21 mouse cellular contexts compared by ENCODE assay signal in the genomic region with DNA sequence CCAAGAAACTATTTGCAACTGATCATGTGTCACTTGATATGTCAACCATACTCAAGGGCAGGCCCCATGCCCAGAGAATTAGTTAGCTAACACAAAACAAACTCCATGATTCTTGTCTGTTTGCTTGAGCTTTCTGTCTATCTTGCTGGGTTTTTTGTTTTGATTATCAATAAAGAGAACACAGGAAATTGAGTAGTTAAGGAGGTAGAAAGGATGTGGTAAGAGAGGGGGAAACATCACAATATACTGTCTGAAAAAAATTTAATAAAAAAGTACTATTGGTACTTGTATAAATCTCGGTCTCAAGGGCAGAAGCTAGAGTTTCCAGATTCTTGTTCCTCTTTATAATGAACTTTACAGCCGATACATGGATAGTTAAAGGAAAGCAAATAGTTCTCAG. TPM values are rescaled to one million over a fixed set of nuclear protein-coding genes. Genes with fewer than 3 reads are reported as not detected.
DNase-seq lines count a peak whose midpoint lies in the region; ATAC-seq and TF ChIP-seq lines count a peak whose summit lies in the region.
"Had no signal": no experiment of that assay in that cellular context is flagged by ENCODE, and none has a peak within 500 bp of the region (broad histone marks: within the 10 kb centered on the region; RNA-seq: fewer than 3 reads in every experiment).

No protein-coding gene starts in this region.

- ATAC-seq in megakaryocyte-erythroid progenitor cell, adult 5-6 weeks (replicated peaks; ENCODE audit: low FRiP score, low TSS enrichment, poor library complexity, severe bottlenecking), result no peak
- ATAC-seq: forebrain, embryonic 16.5 days had no signal

- dilution Hi-C loops in CH12.LX (cut with MboI; ENCODE audit: extremely low pct_ligation_motif_present, extremely low pct_unique_long_range_greater_than_20kb, low sequenced_read_pairs), result no loop called here

- TF ChIP-seq CTCF in CH12.LX (conservative IDR thresholded peaks at IDR 0.05 in 1 of 2, IDR thresholded peaks at IDR 0.05 in 1 of 2; ENCODE audit: low read depth in 2 of 2, low read length in 2 of 2), result no peak

- no peak for TF ChIP-seq EP300 in CH12.LX (IDR thresholded peaks at IDR 0.05; ENCODE audit: low read length)

- H3K4me2 ChIP-seq in CH12.LX (ENCODE audit: insufficient read depth, low read depth, poor library complexity, severe bottlenecking), result peak overlapping the region; percentile 50; the same call in 1 of the 2 replicates
- H3K4me2 ChIP-seq: embryonic facial prominence, embryonic 13.5 days; forebrain, embryonic 12.5 days; hindbrain, embryonic 15.5 days had no signal

- H3K9me3 ChIP-seq in CH12.LX (replicated peaks; ENCODE audit: low read length), result no peaks in the 10 kb centered on the region
- H3K9me3 ChIP-seq: embryonic facial prominence, embryonic 13.5 days; forebrain, embryonic 12.5 days; heart, embryonic 10.5 days; hindbrain, embryonic 15.5 days had no signal

- intact Hi-C loops in heart, postnatal 10 days (cut with DNase I), result no loop called here

- DNase-seq in adrenal gland, postnatal 14 days, result peak; percentile 7
- no peak for DNase-seq in adrenal gland, adult (ENCODE audit: inconsistent age in 2 of 2, low spot score in 1 of 2)
- peak; percentile 31 for DNase-seq in CD4-positive helper T cell, adult 2 months (ENCODE audit: low read depth, low spot score)
- no peak for DNase-seq in CH12.LX (ENCODE audit: extremely low read depth)
- peak; percentile 39 for DNase-seq in induced T-regulatory cell, adult 2 months (ENCODE audit: low read depth)
- DNase-seq in neural tube, embryonic 10.5 days (ENCODE audit: extremely low spot score, low spot score), result no peak
- no peak for DNase-seq in heart, postnatal 10 days
- DNase-seq: adrenal gland, postnatal 25 days; B cell, adult 2 months; cerebellum, adult 18-20 months; cerebellum, adult 9-11 months; cerebellum, postnatal 36 days; heart, adult 18-20 months; heart, postnatal 14 days; kidney, adult 11 months had no signal

- H3K4me1 ChIP-seq in CH12.LX (ENCODE audit: control insufficient read depth in 1 of 2, insufficient read depth in 2 of 2), result peaks cover 2 to 20% of the 10 kb centered on the region in 2 experiments; a peak in 3 of 4 replicates
- H3K4me1 ChIP-seq: embryonic facial prominence, embryonic 13.5 days; forebrain, embryonic 12.5 days; heart, embryonic 10.5 days; hindbrain, embryonic 15.5 days had no signal

- in situ Hi-C loops in CH12.LX (cut with MboI; ENCODE audit: low pct_ligation_motif_present, low pct_unique_long_range_greater_than_20kb, low sequenced_read_pairs), result no loop called here

- peaks cover 10% of the 10 kb centered on the region for H3K79me2 ChIP-seq in CH12.LX (replicated peaks; ENCODE audit: control insufficient read depth, extremely low read depth, insufficient read depth, poor library complexity, severe bottlenecking)

- no peak overlapping the region for H3K4me3 ChIP-seq in CH12.LX (replicated peaks in 1 of 3; ENCODE audit: low read depth in 2 of 3, low read length in 2 of 3, poor library complexity in 1 of 3)
- H3K4me3 ChIP-seq: embryonic facial prominence, embryonic 13.5 days; forebrain, embryonic 12.5 days; heart, embryonic 10.5 days; hindbrain, embryonic 15.5 days had no signal

- TF ChIP-seq RAD21 in CH12.LX (IDR thresholded peaks at IDR 0.05; ENCODE audit: low read depth, low read length), result no peak

- H3K36me3 ChIP-seq in CH12.LX (replicated peaks in 1 of 2; ENCODE audit: control insufficient read depth in 1 of 2, insufficient read depth in 1 of 2, low read length in 1 of 2), result no peaks in the 10 kb centered on the region
- H3K36me3 ChIP-seq: embryonic facial prominence, embryonic 13.5 days; forebrain, embryonic 12.5 days; heart, embryonic 10.5 days; hindbrain, embryonic 15.5 days had no signal

- no peak overlapping the region for H3K27ac ChIP-seq in CH12.LX (ENCODE audit: insufficient read depth, low read depth)
- H3K27ac ChIP-seq: embryonic facial prominence, embryonic 13.5 days; forebrain, embryonic 12.5 days; heart, embryonic 10.5 days; hindbrain, embryonic 15.5 days had no signal

- no peaks in the 10 kb centered on the region for H3K27me3 ChIP-seq in CH12.LX (replicated peaks)
- H3K27me3 ChIP-seq: embryonic facial prominence, embryonic 13.5 days; forebrain, embryonic 12.5 days; hindbrain, embryonic 15.5 days had no signal

- TF ChIP-seq POLR2A in CH12.LX (IDR thresholded peaks at IDR 0.05; ENCODE audit: low read depth, low read length), result no peak

- peak overlapping the region; percentile 13; the same call in 1 of the 2 replicates for H3K9ac ChIP-seq in CH12.LX (ENCODE audit: insufficient read depth, low read depth)
- H3K9ac ChIP-seq: embryonic facial prominence, embryonic 13.5 days; forebrain, embryonic 12.5 days; hindbrain, embryonic 15.5 days had no signal

TF ChIP-seq in CH12.LX, 34 proteins besides CTCF, POLR2A, EP300 and RAD21:
- TF ChIP-seq NELFE (IDR thresholded peaks at IDR 0.05; ENCODE audit: low read depth, low read length), result no peak

RNA-seq across cellular contexts. Expression of gene Arhgap5, which starts 20.9 kb away (rescaled TPM):
- 74.5 and 80.1 TPM in 2 replicates for total RNA-seq in adrenal gland, postnatal 14 days (2021)
- total RNA-seq in CH12.LX (2012; rRNA removed) (12.0 and 13.0 TPM in 2 replicates), CH12.LX (2014; rRNA removed) (42.7 and 45.5 TPM in 2 replicates)
- 11.1 and 13.0 TPM in 2 replicates for polyA plus RNA-seq in CH12.LX (2012; ENCODE audit: insufficient read length, low read depth)
- total RNA-seq in megakaryocyte-erythroid progenitor cell, adult 5-6 weeks (2014; fragmentation: Nextera tagmentation), result 12.0 and 12.4 TPM in 2 replicates
- 19.7 and 25.6 TPM in 2 replicates for total RNA-seq in megakaryocyte-erythroid progenitor cell, adult 5-6 weeks (2017)
- 10 to 100 TPM; 78.7 to 88.7 TPM for total RNA-seq in heart, postnatal 10 days (2021)

Comparison
In these comparisons a context has a peak if more than half of its experiments do, and no peak if none do; other contexts are left out.
1. DNase-seq: peak in adrenal gland, postnatal 14 days (single experiment), CD4-positive helper T cell, adult 2 months (single experiment) and induced T-regulatory cell, adult 2 months (single experiment); none in adrenal gland, adult (0 of 2), CH12.LX (single experiment), neural tube, embryonic 10.5 days (single experiment) and heart, postnatal 10 days (0 of 2).